Mouse (Mus musculus): ENCODE data around the gene Magix.

DNA sequence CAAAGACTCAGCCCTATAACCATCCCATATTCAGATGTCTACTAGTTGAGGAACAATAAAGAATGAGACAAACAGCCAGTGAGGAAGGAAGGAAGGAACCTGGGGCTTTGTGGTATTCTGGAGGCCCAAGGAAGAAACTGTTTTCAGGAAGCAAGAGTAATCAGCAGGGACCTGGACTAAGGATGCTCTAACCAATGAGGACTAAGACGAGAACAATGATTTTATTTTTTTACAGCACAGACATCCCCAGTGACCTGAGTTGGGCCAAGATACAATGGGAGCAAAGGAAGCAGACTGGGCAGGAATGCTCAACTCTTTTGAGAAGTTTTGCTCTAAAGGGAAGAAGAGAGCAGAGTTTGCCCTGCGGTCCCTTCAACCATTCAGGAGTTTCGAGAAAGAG is 18.1 kb downstream of the Magix start:
- no peak for TF ChIP-seq CTCF (IDR thresholded peaks at IDR 0.05; ENCODE audit: extremely low read depth, insufficient read depth, insufficient read length, insufficient replicate concordance)
- TF ChIP-seq POLR2A (IDR thresholded peaks at IDR 0.05; ENCODE audit: low read depth, low read length): no peak

Measured in spleen, adult 2 months (tissue).